Mouse (Mus musculus) bone marrow, adult 2 months (tissue): ENCODE measurements at regions not wholly inside any gene's neighbourhood (a gene's known extent, or its start where the extent isn't known, plus 50 kb on each side); places are given as distances from the start of the nearest gene placed in this dataset.

Experiments used
- CTCF ChIP-seq: fragments of 200-500 bp; IDR thresholded peaks from 2 replicates; pipeline ENCODE4 v1.5.1; 2011; ENCODE audit warnings: low read length, control low read depth; ENCODE audit not compliant: control insufficient read depth, insufficient read depth
- POLR2A ChIP-seq: fragments of 200-500 bp; IDR thresholded peaks from 2 replicates; pipeline ENCODE4 v1.6.1; 2011; ENCODE audit warnings: low read depth, mild to moderate bottlenecking, control low read depth, low read length, borderline replicate concordance; ENCODE audit not compliant: control insufficient read depth

DNA sequence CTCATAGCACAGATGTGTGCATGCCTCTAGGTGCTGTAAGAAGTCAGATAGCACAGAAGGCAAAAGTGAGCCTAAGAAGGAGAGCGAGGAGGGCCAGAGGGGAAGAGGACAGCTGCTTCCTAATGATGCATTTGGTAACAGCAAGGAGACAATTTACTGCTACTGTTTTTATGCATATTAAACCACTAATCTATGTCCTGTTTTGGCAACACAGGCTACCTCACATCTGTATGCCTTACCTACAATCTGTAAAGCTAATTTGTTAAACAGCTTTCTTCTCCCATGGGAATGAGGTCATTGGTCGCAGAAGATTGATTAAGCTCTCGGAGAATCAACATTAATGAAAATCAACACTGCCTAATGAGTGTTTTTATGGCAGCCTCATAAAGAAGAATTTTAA lies 191.1 kb upstream of the Snx19 start:
- no peak for TF ChIP-seq CTCF
- TF ChIP-seq POLR2A: no peak
